Comparison of ENCODE assay signal across 14 mouse cellular contexts in the genomic region with DNA sequence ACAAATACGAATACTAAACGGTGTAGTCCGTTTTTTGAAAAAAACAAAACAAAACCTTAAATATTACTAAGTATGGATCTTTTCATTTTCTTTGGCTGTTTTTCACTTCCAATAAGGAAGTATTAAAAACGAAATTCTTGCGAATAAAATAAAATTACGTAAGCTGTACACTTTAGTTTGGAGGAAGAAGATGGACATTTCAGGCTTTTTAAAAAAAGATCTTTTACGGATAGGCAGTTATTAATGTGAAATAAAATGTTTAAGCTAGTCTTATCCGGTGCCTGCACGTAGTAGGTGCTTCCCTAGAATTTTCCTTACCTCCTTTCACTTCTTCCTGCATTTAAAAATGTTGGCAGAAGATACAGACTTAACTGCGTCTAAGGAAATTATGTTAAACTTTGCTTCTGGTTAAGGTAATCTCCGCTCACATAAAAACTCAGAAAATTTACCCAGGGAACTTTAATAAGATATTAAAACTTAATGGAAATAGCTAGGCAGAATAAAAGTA.
DNase-seq lines count a peak whose midpoint lies in the region; ATAC-seq and TF ChIP-seq lines count a peak whose summit lies in the region.
"Had no signal": no experiment of that assay in that cellular context is flagged by ENCODE, and none has a peak within 500 bp of the region (broad histone marks: within the 10 kb centered on the region; RNA-seq: fewer than 3 reads in every experiment).

No protein-coding gene starts in this region.

- H3K27ac ChIP-seq in heart, adult 2 months: no peak overlapping the region; the same call in 1 of the 2 replicates
- no peak overlapping the region for H3K27ac ChIP-seq in heart, embryonic 12.5 days (ENCODE audit: poor library complexity, severe bottlenecking)
- H3K27ac ChIP-seq in liver, postnatal 0 days (ENCODE audit: low read depth): no peak overlapping the region
- no peak overlapping the region for H3K27ac ChIP-seq in liver, embryonic 11.5 days (ENCODE audit: low read depth, low read length)
- H3K27ac ChIP-seq in CH12.LX (ENCODE audit: insufficient read depth, low read depth): no peak overlapping the region
- H3K27ac ChIP-seq: neural tube, embryonic 13.5 days; stomach, postnatal 0 days had no signal

- 21% methylated on average over 11 of the region's 11 CpGs for WGBS in heart, adult 2 months
- 5% methylated on average over 11 of the region's 11 CpGs for WGBS in heart, embryonic 12.5 days
- WGBS in liver, postnatal 0 days (ENCODE audit: insufficient replicate concordance): 6% methylated on average over 11 of the region's 11 CpGs
- 6% methylated on average over 11 of the region's 11 CpGs for WGBS in liver, embryonic 11.5 days

- intact Hi-C loops in heart, adult 2 months (cut with DNase I): loop anchor here (10.0 kb wide), 2 partner anchors 487 to 647 kb away; no protein-coding TSS in a partner anchor

- ATAC-seq in heart, embryonic 12.5 days (ENCODE audit: insufficient number of reproducible peaks, low FRiP score): no peak
- ATAC-seq in liver, postnatal 0 days: no peak
- ATAC-seq in liver, embryonic 11.5 days (replicated peaks; ENCODE audit: low FRiP score): no peak
- ATAC-seq: forebrain, embryonic 16.5 days; inflammation-experienced regulatory T-cells, adult 6 months had no signal

- no peak for TF ChIP-seq CTCF in heart, adult 2 months (IDR thresholded peaks at IDR 0.05)
- TF ChIP-seq CTCF in liver, postnatal 0 days (IDR thresholded peaks at IDR 0.05; ENCODE audit: low read depth): no peak
- no peak for TF ChIP-seq CTCF in CH12.LX (conservative IDR thresholded peaks at IDR 0.05 in 1 of 2, IDR thresholded peaks at IDR 0.05 in 1 of 2; ENCODE audit: low read depth in 2 of 2, low read length in 2 of 2)

- H3K4me1 ChIP-seq in heart, adult 2 months (ENCODE audit: control insufficient read depth, insufficient read depth, low read length): 0 out of 2 replicates have a peak, but pooled peaks cover 2% of the 10 kb centered on the region
- peaks cover 45% of the 10 kb centered on the region for H3K4me1 ChIP-seq in heart, embryonic 12.5 days (replicated peaks)
- peaks cover 36% of the 10 kb centered on the region for H3K4me1 ChIP-seq in liver, postnatal 0 days (ENCODE audit: insufficient read depth)
- peaks cover 17% of the 10 kb centered on the region for H3K4me1 ChIP-seq in liver, embryonic 11.5 days (replicated peaks; ENCODE audit: control insufficient read depth, insufficient read depth, low read length)
- H3K4me1 ChIP-seq in CH12.LX (ENCODE audit: control insufficient read depth in 1 of 2, insufficient read depth in 2 of 2): peaks cover 17 to 32% of the 10 kb centered on the region in 2 experiments

- no peak for TF ChIP-seq POLR2A in heart, adult 2 months (IDR thresholded peaks at IDR 0.05; ENCODE audit: insufficient read depth, low read depth, low read length)
- no peak for TF ChIP-seq POLR2A in CH12.LX (IDR thresholded peaks at IDR 0.05; ENCODE audit: low read depth, low read length)

- H3K27me3 ChIP-seq in heart, adult 2 months (ENCODE audit: control insufficient read depth, insufficient read depth, low read length): peaks cover 7% of the 10 kb centered on the region
- peaks cover 38% of the 10 kb centered on the region for H3K27me3 ChIP-seq in heart, embryonic 12.5 days (replicated peaks)
- H3K27me3 ChIP-seq in liver, postnatal 0 days (ENCODE audit: insufficient read depth, low read length): peaks cover 56% of the 10 kb centered on the region
- peaks cover 71% of the 10 kb centered on the region for H3K27me3 ChIP-seq in liver, embryonic 11.5 days (replicated peaks; ENCODE audit: control insufficient read depth, insufficient read depth, low read length)
- peaks cover 20% of the 10 kb centered on the region for H3K27me3 ChIP-seq in CH12.LX (replicated peaks)

- no peaks in the 10 kb centered on the region for H3K79me2 ChIP-seq in heart, adult 2 months (replicated peaks; ENCODE audit: control insufficient read depth, insufficient read depth, low read length)
- H3K79me2 ChIP-seq in CH12.LX (replicated peaks; ENCODE audit: control insufficient read depth, extremely low read depth, insufficient read depth, poor library complexity, severe bottlenecking): no peaks in the 10 kb centered on the region

- H3K36me3 ChIP-seq in heart, adult 2 months (ENCODE audit: control insufficient read depth, insufficient read depth, low read length): no peaks in the 10 kb centered on the region
- no peaks in the 10 kb centered on the region for H3K36me3 ChIP-seq in heart, embryonic 12.5 days
- H3K36me3 ChIP-seq in liver, postnatal 0 days (replicated peaks; ENCODE audit: insufficient read depth, low read length): no peaks in the 10 kb centered on the region
- no peaks in the 10 kb centered on the region for H3K36me3 ChIP-seq in liver, embryonic 11.5 days (ENCODE audit: control insufficient read depth, insufficient read depth, low read length)
- H3K36me3 ChIP-seq in CH12.LX (replicated peaks in 1 of 2; ENCODE audit: control insufficient read depth in 1 of 2, insufficient read depth in 1 of 2, low read length in 1 of 2): no peaks in the 10 kb centered on the region
- H3K36me3 ChIP-seq: neural tube, embryonic 13.5 days had no signal

- dilution Hi-C loops in CH12.LX (cut with MboI; ENCODE audit: extremely low pct_ligation_motif_present, extremely low pct_unique_long_range_greater_than_20kb, low sequenced_read_pairs): no loop called here

- no peak for TF ChIP-seq RAD21 in CH12.LX (IDR thresholded peaks at IDR 0.05; ENCODE audit: low read depth, low read length)

- H3K4me3 ChIP-seq in heart, adult 2 months: peak overlapping the region; percentile 68; the same call in 1 of the 2 replicates
- H3K4me3 ChIP-seq in heart, embryonic 12.5 days: no peak overlapping the region
- H3K4me3 ChIP-seq in liver, postnatal 0 days (ENCODE audit: low read depth, low read length): 0 out of 2 replicates have a peak overlapping the region, but pooled peaks have one; percentile 45
- H3K4me3 ChIP-seq in liver, embryonic 11.5 days (ENCODE audit: low read depth, low read length): no peak overlapping the region
- no peak overlapping the region for H3K4me3 ChIP-seq in CH12.LX (replicated peaks in 1 of 3; ENCODE audit: low read depth in 2 of 3, low read length in 2 of 3, poor library complexity in 1 of 3)

- H3K4me2 ChIP-seq in heart, embryonic 12.5 days: no peak overlapping the region
- H3K4me2 ChIP-seq in liver, postnatal 0 days (ENCODE audit: low read depth, low read length): peak overlapping the region; percentile 78; the same call in 1 of the 2 replicates
- H3K4me2 ChIP-seq in liver, embryonic 11.5 days: no peak overlapping the region
- H3K4me2 ChIP-seq in CH12.LX (ENCODE audit: insufficient read depth, low read depth, poor library complexity, severe bottlenecking): no peak overlapping the region

- TF ChIP-seq EP300 in heart, adult 2 months (IDR thresholded peaks at IDR 0.05; ENCODE audit: insufficient read depth, low read depth, low read length): no peak
- no peak for TF ChIP-seq EP300 in liver, postnatal 0 days (IDR thresholded peaks at IDR 0.05; ENCODE audit: low read depth)
- TF ChIP-seq EP300 in CH12.LX (IDR thresholded peaks at IDR 0.05; ENCODE audit: low read length): no peak

- H3K9me3 ChIP-seq in heart, embryonic 12.5 days (replicated peaks): no peaks in the 10 kb centered on the region
- no peaks in the 10 kb centered on the region for H3K9me3 ChIP-seq in liver, postnatal 0 days (ENCODE audit: low read length)
- H3K9me3 ChIP-seq in liver, embryonic 11.5 days (ENCODE audit: control insufficient read depth, low read length): no peaks in the 10 kb centered on the region
- H3K9me3 ChIP-seq in CH12.LX (replicated peaks; ENCODE audit: low read length): peaks cover 8% of the 10 kb centered on the region
- H3K9me3 ChIP-seq: neural tube, embryonic 13.5 days had no signal

- no peak overlapping the region for H3K9ac ChIP-seq in heart, adult 2 months (ENCODE audit: low read depth, low read length)
- H3K9ac ChIP-seq in heart, embryonic 12.5 days: no peak overlapping the region
- H3K9ac ChIP-seq in liver, postnatal 0 days (replicated peaks): no peak overlapping the region
- no peak overlapping the region for H3K9ac ChIP-seq in liver, embryonic 11.5 days (ENCODE audit: low read depth, low read length)
- H3K9ac ChIP-seq in CH12.LX (ENCODE audit: insufficient read depth, low read depth): no peak overlapping the region
- H3K9ac ChIP-seq: neural tube, embryonic 13.5 days had no signal

- in situ Hi-C loops in CH12.LX (cut with MboI; ENCODE audit: low pct_ligation_motif_present, low pct_unique_long_range_greater_than_20kb, low sequenced_read_pairs): no loop called here

- DNase-seq in heart, adult 2 months: no peak
- DNase-seq in liver, postnatal 0 days: no peak
- no peak for DNase-seq in liver, embryonic 11.5 days (ENCODE audit: low spot score)
- DNase-seq in CH12.LX (ENCODE audit: extremely low read depth): no peak
- DNase-seq in induced T-regulatory cell, adult 2 months (ENCODE audit: low read depth): peak; percentile 63
- no peak for DNase-seq in cerebellum, adult 18-20 months
- DNase-seq: adrenal gland, postnatal 14 days; gastrocnemius, postnatal 36 days; layer of hippocampus, adult 9-11 months had no signal

TF ChIP-seq in CH12.LX, 34 proteins besides CTCF, POLR2A, EP300 and RAD21:
- TF ChIP-seq ZC3H11A (IDR thresholded peaks at IDR 0.05; ENCODE audit: low read depth, low read length) (no peak), ZKSCAN1 (IDR thresholded peaks at IDR 0.05; ENCODE audit: borderline replicate concordance, low read depth, low read length) (peak; percentile 11; the same call in 1 of the 2 replicates)

Comparison
In these comparisons a context has a peak if more than half of its experiments do, and no peak if none do; other contexts are left out.
1. H3K4me3 ChIP-seq: peak in heart, adult 2 months (single experiment) and liver, postnatal 0 days (single experiment); none in heart, embryonic 12.5 days (single experiment), liver, embryonic 11.5 days (single experiment) and CH12.LX (0 of 3).